Mouse (Mus musculus) thymus, adult 18-20 months (tissue): Measurements from ENCODE around the gene Zbtb20.

Experiments
- DNase-seq, 2 experiments: peaks; one replicate each; pipeline ENCODE4 v3.0.0; 2022; ENCODE audit warnings: mixed read lengths in 2 of 2

Zbtb20 gene

GRCm38 (mm10) chr16:43671972-43672371 is 796.3 kb downstream of the Zbtb20 start:
- no peak for DNase-seq

DNA sequence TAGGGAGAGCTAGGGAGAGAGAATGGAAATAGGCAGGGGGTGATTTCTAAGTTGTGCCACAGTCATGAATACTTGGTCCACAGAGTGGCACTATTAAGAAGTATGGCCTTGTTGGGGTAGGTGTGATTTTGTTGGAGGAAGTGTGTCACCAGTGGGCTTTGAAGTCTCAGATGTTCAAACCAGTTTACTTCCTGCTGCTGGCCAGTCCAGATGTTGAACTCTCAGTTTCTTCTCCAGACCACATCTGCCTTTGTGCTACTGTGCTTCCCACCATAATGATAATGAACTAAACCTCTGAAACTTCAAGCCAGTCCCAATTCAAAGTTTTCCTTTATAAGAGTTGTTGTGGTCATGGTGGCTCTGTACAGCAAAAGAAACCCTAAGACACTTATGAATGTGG is 797.0 kb downstream of the Zbtb20 start:
- DNase-seq, result no peak

GRCm38 (mm10) chr16:43674400-43674799 is 798.7 kb downstream of the Zbtb20 start:
- no peak for DNase-seq

DNA sequence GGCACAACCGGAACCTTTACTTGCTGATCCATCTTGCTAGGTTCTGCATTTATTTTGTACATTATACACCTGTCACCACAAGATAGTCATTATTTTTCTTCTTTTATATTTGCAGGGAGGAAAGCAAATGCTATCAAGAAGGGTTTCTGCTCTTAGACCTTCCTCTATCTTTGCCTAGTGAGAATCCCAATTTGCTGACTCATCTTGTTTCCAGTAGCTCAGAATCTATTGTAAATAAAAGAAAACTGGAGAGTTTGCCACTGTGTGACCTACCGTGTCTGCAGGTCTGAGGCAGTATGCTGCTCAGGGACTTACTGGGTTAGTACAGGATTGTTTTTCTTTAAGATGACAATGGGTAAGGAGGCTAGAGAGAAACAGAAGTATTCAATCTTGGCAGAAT is 812.3 kb downstream of the Zbtb20 start:
- no peak for DNase-seq

DNA sequence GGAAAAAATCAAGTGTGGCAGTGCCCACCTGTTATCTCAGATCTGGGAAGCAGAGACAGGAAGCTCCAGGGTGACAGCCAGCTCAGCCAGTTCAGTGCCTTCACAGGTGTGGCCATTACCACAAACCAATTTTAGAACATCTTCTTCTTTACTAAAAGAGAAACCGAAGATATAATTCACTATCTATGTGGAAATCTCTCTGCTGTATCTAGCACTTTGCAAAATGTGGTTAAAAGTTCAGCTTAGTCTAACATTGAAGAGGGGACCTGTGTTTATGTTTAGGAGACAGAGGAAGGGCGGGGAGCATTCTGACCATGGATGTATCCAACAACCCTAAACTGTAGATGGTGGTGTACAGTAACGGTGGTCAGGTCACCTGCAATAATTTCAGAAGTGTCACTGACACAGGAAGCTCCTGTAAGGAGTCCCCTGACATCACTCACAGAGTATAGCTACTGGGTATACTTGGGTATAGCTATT is 814.6 kb downstream of the Zbtb20 start:
- DNase-seq, result no peak

GRCm38 (mm10) chr16:43690912-43691311 is 815.2 kb downstream of the Zbtb20 start:
- DNase-seq, result no peak

- DNase-seq, result no peak
Observed at GRCm38 (mm10) chr16:43691741-43692140, 816.1 kb downstream of the Zbtb20 start.
